Mouse (Mus musculus) left cerebral cortex, adult 11 months (tissue): ENCODE results near the gene Ech1.

Source experiments
- DNase-seq: peaks from one replicate; pipeline ENCODE4 v3.0.0; 2022; ENCODE audit warnings: low spot score

Gene Ech1

DNA sequence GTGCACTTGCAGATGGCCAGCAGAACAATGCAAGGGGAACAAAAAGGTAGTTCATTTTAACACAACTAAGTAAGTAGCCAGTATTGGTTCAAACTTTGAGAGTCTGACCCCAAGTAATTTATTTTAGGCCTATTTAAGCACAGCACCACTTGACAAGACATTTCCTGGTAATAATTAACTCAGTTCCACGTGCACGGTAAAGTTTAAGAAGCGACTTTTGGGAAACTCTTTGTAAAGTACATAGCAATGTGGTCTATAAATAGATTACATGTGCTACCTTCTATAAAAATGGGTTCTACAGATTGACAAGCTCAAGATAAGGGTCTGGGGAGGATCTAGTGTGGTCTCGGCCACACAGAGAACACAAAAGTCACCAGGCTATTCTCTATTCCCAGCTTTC is 21.3 kb upstream of the Ech1 start:
- no peak for DNase-seq

DNA sequence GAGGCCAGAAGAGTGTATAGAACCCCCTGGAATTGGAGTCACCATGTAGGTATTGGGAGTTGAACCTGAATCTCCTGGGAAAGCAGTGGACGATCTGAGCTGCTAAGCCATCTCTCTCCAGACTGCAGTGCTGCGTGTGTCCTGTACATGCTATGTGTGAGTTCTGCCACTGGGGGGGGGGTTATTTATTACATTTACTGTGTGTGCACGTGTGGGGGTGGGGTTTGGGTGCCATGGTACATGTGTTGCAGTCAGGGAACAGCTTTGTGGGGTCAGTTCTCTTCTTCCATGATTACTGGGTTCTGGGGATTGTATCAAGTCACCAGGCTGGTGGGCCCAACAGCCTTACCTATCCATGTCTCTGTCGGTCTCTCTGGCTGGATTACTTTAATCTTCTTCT is 18.1 kb upstream of the Ech1 start:
- no peak for DNase-seq

DNA sequence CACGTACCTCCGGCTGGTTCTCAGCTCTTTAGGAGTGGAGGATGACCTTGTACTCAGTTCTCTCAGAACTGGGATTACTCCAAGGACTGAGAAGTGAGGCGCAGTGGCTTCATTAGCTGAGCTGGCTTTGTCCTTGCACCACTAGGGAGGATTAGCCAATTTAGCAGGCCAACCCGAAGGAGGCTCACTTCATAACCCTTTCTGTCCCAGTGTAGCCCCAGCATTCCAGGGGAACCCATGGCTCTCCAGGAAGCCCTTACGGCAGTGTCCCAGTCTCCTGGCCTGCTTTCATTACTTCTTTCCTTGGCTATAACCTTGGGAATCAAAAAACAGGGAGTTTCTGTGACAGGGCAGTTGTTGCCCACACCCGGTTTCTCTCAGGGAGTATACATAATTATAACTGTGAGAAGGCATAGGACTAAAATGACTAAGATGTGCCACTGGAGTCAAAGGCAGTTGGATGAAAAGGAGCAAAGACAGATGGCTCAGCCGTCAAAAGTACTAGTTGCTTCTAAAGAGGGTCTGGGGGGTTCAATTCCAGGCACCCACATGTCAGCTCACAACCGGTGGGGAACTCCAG is 17.3 kb upstream of the Ech1 start:
- DNase-seq, result no peak

DNA sequence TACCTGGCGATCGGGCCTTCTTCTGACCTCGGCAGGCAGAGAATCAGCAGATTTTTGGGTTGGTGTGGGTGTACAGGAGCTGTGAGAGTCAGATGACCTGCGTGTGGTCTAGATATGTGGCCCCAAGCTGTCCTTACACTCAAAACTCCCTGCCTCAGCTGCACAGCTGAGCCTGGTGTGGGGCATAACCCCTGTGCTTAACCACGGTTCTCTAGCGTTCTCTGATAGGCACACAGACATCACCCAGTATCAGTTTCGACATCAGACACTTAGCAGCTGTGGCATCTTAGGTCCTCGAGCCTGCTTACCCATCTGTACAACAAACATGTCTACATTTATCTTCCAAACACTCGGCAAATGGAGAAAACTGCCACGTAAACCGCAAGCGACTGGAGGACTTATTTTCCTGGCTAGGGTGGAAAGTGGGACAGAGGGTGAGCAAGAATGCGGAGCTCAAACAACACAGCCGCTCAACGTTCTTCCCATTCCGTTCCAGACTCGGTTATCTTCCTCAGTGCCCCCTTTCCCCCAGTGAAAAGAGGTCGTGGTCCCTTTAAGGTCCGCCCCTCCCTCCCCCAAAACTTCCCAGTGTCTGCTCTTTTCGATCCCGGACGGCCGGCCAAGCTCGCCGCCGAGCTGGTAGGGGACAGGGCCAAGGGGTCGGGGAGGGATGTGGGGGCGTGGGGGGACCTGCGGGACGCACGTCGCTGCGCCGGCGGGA is 16.6 kb upstream of the Ech1 start, which contains the start of gene Hnrnpl:
TSS of gene Hnrnpl (plus strand) at position 321 of the 721 bp plus-strand sequence.
- DNase-seq, result no peak

DNA sequence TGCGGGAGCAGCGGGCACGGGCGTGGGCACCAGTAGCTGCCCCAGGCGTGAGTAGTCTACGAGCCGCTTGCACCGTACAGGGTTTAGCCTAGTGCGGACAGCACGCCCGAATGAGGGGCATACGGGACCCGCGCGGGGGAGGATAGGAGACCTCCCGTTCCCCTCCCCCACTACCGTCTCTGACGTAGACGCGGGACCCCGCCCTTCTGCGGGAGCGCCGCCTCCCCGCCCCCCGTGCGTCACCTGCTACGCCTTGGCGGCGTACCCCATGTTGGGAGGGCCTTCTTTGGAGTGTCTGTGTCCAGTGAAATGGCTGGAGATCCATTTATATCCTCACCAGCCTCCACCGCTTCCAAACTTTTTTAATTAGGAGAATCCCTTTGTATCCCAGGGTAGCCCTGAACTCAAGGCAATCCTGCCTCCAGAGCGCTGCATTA is 16.0 kb upstream of the Ech1 start:
- DNase-seq, result peak; percentile 92

DNA sequence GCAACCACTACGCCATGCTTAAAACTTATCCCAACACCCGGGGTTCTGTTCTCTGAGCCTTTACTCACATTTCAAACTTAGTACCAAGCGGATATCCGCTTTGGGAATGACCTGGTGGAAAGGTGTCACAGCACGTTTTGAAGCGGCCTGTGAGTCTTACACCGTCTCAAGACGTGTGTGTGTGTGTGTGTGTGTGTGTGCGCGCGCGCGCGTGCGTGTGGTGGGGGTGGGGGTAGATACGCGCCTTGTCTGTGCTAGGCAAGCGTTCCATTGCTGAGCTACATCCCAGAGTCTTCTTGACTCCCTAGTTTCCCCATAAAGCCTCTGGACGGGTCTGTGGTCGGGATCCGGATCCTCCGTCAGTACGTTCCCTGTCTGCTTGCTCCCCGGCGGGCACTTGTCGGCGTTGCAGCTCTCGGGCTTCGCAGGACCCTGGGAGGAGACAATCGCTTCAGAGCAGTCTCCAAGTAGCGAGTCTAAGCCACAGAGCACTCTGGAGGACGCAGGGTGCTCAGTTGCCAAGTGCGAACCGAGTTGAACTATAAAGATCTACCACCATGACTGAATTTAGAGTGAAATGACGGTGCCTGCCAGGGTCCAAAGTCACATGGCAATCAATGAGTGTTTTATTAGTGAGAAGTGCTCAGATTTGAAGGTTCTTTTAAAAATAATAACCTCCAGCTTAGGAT is 15.5 kb upstream of the Ech1 start:
- DNase-seq, result no peak

DNA sequence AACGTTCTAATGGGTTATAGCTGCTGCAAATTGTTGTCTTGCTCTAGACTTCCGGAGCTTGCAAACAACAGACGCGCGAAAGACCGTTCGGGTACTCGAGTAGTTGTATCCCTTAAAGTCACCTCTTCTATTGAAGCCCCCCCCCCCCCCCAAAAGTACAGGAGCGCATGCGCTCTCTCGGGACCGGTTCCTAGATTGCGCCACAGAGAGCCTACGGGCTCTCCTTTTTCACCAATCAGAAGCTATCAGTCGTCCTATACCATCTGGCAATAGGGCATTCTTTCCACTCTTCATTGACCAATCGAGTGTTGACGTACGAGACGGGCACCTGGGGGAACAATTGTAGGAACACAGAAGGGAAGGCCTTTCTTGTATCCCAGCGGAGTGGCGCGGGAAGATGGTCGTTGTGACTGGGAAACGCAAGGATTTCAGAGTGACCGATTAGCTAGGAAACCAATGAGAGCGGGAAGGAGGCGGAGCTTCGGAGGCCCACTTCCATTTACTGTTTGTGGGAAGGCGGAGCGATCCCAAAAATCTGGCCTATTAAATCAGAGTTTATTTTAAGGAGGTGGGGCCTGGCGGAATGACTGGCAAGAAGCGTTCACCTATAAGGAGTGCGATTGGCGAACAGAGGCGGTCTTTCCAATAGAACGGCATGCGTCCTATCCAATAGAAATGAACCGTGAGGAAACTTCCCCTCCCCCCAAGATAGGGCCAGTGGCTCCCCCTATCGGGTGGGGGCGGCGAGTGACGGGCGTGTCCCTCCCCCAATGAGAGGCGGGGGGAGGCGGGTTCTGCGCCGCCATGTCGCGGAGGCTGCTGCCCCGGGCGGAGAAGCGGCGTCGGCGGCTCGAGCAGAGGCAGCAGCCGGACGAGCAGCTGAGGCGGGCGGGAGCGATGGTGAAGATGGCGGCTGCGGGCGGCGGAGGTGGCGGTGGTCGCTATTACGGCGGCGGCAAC is 14.6 kb upstream of the Ech1 start:
- peak; percentile 100 for DNase-seq

DNA sequence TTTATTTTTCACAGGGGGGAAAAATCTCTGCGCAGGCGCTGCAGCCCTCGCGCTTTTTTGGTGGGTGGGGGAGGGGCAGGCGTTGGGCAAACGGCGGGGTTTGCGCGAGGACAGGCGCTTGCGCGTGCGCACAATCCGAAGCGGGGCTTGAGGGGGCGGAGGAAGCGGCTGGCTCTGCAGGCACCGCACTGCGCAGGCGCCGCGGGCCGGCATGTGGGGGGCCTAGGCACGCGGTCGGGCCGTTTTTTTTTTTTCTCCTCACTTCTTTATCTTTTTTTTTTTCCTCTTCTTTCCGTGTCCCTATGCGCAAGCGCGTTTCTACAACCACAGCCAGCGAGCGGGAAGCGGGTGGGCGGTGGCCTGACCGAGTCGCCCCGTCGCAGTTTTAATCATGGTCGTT is 13.8 kb upstream of the Ech1 start:
- DNase-seq, result peak; percentile 75

DNA sequence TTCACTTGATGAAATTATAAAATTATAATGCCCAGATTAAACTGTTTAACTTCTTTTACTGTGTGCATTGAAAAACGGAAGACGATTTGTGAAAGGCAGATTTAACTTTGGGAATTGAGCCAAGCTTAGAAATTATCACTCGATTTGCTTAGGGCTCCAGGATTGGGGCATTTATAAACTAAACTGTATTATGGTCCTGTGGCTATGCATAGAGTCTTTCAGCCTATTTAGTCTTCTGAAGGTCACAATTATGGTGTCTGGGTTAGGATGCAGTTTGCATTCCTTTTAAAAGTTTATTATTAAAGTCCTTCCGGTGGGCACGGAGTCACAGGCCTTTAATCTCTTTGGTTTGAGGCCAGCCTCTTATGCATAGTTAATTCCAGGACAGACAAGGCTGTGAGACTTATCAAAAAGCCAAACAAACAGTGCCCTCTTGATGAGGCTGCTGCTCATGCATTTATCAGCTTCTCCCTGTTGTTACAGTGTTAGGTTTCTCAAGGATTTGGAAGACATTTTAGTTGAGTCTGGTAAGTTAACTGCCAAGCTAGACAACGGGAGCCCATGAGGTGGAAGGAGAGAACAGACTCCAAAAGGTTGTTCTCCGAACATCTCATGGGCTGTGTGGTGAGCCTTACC is 13.3 kb upstream of the Ech1 start:
- DNase-seq, result no peak

DNA sequence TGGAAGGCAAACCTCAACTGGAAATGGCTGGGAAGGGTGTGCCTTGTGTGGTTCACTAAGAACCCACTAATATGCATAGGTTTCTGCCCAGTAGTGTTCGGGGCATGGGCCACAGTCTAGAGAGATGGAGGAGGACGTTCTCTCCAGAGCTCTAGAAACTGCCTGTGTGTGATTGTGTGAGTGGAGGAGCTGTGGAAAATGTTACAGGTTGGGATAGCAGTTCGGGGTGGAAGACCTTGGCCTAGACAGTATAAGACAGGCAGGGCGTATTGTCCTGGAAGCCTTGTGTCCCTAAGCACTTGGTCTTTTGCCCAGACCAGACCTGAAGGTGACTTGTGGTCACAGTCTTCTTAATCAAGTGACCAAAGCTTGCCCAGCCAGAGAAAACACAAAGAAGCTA is 12.6 kb upstream of the Ech1 start:
- no peak for DNase-seq

DNA sequence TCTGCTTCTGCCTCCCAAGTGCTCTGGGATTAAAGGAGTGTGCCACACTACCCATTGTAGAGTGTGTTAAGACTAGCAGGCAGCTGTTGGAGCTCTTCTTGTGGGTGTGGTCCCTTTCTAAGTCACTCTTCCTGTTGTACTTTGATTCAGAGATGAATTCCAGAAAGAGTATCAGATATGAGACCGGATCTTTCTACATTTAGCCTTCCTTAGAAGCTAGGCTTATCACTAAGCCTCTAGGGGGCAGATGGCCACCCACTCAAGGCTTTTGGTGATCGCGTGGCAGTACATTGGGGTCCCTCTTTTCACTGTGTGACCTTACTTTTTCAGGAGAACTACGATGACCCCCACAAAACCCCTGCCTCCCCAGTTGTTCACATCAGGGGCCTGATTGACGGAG is 12.1 kb upstream of the Ech1 start:
- DNase-seq, result no peak

DNA sequence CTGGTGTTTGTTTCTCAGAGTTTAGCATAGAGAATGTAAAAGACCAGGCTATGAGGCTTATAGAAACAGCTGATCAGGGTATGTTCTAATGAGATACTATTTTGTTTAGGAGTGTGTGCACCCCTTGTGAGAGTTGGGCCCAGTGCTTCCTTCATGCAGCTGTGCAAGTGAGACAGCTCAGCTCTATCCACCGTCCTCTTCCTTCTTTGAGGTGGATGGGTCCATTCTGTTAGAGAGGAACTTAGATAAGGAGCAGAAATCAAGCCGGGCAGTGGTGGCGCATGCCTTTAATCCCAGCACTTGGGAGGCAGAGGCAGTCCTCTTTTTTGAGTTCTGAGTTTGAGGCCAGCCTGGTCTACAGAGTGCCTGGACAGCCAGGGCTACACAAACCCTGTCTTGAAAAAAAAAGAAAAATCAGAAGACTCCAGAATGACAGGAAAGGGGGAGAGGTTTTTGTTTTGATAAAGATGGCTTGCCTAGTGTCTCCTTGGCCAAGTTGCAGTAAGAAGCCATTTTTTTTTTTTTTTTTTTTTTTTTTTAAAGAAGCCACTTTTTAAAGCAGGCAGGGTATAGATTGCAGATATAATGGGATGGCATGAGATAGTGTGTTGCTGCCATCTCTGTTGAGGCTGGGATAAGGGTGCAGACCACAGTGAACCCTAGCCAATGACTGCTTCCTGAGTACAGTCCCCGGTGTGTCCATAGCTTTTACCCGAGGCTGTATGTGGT is 10.5 kb upstream of the Ech1 start:
- DNase-seq, result no peak

DNA sequence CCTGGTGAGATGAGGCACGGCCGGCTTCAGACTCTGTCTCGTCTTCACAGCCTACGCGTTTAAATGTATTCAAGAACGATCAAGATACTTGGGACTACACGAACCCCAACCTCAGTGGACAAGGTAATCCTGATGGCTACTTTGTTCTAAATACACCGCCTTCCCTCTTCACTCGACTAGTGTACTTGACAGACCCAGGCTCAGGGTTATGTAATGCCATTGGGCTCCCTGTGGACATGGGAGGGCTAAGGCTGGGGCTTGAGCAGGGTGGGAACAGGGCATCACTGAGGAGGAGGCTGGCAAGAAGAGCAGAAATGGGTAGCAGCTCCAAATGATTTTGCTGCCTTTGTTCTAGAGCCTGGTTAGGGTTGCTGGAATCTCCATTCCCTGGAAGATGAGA is 9.8 kb upstream of the Ech1 start:
- no peak for DNase-seq

DNA sequence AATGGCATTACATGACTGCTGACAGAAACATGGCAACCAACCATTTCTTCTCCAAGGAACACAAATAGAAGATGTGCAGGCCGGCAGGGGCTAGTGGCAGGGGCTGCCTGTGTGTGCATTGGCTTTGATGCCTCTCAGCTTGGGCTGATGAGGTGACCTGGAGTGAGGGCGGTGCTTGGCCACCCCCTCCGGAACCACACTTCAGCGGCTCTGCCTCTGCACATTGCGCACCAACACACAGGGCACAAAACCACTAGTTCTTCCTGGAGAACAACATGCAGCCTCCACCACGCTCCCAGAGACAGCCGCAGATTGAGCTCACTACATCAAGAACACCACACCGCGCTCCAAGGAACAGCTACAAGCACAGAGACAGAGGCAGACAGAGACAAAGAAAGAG is 8.8 kb upstream of the Ech1 start:
- DNase-seq, result no peak

DNA sequence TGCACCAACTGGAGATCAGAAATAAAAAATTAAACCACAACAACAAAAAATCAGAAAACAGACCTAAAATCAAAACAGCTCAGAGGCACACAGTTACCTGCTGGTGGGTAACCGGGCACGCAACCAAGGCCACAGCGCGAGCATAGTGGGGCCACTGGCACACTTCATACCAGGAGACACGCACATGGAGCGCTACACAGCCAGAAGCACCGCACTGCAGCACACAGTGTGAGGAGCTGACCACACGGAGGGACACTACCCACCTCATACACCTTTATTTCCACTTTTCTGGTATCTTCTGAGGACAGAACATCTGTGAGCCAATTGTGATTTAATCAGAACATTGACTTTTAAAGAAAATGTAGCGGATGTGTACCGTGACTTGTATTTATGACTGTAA is 8.1 kb upstream of the Ech1 start:
- DNase-seq, result no peak

DNA sequence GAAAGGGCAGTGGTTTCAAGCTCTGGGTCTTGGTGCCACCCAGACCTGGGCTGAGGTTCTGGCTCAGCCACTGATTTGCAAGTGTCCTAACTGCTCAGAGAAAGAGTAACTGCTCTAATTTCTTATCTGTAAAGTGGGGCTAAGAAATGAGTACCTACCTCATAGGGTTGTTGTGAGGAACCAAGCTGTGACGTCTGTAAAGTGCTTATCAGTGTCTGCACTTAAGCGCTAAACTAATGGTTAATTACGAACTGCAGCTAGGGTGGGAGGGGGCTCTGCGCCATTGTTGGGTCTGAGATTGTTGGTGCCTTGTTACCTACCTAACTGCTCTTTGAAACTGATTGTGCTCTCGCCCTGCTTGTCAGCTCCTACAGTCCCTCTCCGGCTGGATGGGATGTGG is 7.5 kb upstream of the Ech1 start:
- no peak for DNase-seq

DNA sequence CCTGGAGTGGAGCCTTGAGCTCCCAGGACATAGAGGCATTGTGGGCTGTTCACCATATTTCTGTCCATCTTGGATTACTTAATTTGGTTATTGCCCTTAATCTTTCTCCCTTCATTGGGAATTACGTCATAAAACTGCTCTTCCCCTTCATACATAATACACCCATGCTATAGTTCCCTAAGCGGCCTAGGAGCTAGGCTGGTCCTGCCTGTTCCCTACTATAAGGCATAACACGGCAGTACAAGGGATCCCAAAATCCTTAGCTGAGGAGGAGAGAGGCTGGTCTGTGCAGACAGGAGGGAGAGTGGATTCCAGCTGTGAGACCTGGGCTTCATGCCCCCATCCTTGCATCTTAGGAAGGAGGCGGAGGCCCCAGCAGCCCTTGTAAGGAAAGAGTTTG is 7.1 kb upstream of the Ech1 start:
- no peak for DNase-seq

DNA sequence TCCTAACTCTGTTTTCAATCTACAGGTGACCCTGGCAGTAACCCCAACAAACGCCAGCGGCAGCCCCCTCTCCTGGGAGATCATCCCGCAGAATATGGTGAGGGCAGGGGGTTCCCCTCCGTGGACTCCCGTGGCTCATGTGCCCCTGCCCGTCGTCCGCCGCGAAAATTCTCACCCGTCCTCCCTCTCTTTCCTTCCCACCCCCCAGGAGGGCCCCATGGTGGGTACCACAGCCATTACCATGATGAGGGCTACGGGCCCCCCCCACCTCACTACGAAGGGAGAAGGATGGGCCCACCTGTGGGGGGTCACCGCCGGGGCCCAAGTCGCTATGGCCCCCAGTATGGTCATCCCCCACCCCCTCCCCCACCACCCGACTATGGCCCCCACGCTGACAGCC is 6.6 kb upstream of the Ech1 start:
- DNase-seq, result no peak

DNA sequence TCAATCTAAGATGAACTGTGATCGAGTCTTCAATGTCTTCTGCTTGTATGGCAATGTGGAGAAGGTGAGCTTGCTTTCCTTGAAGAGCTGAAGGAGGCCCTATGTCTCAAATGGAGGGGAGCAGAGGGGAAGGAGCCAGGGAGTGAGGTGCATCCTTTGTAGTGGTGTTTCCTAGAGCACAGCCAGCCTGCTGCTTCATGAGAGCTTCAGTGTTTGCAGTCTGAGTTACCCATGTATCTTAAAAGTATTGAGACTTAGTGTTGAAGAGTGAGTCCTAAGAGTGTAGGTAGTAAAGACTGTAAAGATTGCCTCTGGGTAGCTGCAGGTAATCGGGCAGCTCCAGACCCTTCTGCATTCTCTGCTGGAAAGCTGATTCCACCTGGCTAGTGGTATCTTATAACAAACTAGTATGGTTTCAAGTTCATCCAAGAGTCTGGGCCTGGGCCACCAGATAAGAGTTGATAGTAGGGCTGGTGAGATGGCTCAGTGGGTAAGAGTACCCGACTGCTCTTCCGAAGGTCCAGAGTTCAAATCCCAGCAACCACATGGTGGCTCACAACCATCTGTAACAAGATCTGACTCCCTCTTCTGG is 6.1 kb upstream of the Ech1 start:
- DNase-seq, result no peak

DNA sequence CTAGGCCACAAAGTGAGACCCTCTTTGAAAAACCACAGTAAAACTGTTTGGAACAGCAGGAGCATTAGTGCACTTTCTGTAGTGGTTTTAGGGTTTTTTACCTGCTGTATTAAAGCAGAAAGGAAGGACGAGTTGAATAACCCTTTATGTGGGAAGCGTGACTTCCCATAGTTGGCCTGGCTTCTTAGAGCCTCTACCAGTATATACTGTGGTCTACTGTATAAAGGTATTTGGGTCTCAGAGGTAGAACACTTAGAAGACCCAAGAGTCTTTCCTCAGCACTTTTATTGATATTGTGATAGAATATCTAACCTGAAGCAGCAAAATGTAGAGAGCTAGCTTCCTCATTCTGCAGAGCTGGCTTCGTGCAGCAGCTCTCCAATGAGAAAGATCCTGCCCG is 5.4 kb upstream of the Ech1 start:
- DNase-seq, result no peak
